Mouse (Mus musculus) large intestine, adult 2 months (tissue): ENCODE results near the gene Actn1. TPM values are rescaled to one million over a fixed set of nuclear protein-coding genes. Genes with fewer than 3 reads are reported as not detected.

Experiments
- DNase-seq: peaks from one replicate; pipeline ENCODE4 v3.0.0-alpha.2; 2012; ENCODE audit warnings: low read depth, low spot score
- WGBS: fragments of 180-500 bp; shearing (Covaris S2); methylation state at CpG from one replicate; pipeline ENCODE4 v1.1.7; 2018; 5-methylcytosine and 5-hydroxymethylcytosine counted together
- polyA plus RNA-seq: library from polyadenylated mRNA; depleted of rRNA; stranded (reverse); fragments of >200 nt; gene quantifications from 2 replicates; pipeline ENCODE4 v1.2.3, GENCODE M21; 2012

Gene Actn1
- polyA plus RNA-seq, 1 experiment, result 97.4 TPM

- DNase-seq, result no peak
- 11% methylated on average over 25 of the region's 25 CpGs for WGBS
Observed at GRCm38 (mm10) chr12:80260744-80261695, 849 bp upstream of the Actn1 start.

- WGBS, result under 1% methylated on average over 64 of the region's 64 CpGs
Observed at GRCm38 (mm10) chr12:80259216-80260055, 735 bp downstream of the Actn1 start.

DNA sequence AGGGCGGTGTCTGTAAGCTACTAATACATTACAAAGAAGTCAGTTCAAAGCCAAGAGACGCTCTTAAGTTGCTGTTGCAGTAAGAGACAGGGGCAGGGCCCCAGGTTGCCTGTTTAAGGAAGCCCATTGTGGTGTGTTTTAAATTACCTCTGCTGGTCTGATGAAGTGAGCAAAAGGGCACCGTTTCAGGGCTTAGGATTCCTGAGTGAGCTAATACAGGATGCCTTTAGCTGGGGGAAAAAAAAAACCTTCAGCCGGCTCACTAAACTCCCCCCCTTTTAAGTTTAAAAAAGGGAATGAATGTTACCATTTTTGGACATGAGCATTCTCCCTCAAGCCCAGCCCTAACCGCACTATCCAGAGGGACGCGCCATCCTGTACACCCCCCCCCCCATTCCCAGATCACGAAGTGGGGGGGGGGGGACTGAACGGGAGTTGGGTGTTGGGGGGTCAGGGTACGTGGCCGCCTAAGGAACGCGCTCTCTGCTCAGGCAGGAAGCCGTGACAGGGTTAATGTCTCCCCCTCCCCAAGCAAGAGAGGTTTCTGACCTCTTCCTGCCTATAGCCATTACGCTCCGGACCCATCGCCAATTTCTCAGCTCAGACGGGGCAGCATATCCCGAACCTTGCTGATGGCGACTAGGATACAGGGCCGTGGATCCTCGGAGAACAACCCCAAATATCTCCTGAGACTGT is 1.5 kb downstream of the Actn1 start:
- no peak for DNase-seq
- WGBS, result 2% methylated on average over 22 of the region's 22 CpGs

More at GRCm38 (mm10) chr12:80259216-80260055, 735 bp downstream of the Actn1 start:
- no peak for DNase-seq

DNA sequence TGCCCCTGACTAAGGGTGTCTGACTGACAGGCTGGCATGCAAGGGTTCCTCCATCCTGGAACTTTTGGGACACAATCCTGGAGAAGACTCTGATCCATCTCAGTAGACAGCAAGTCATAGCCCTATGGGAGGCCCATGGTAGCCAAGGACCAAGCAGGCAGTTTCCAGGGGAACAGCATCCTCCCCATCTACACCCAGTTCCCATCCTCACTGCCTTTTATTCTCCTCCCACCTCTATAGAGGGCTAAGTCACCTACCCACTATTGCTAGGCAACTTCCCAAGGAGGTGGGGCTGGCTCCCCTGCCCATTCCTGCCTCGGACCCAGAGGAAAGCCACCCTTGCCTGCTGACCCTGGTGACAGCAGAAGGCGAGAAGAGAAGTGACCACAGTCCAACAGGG is 8.2 kb downstream of the Actn1 start:
- DNase-seq, result no peak
- WGBS, result 27% methylated on average over 2 of the region's 2 CpGs

DNA sequence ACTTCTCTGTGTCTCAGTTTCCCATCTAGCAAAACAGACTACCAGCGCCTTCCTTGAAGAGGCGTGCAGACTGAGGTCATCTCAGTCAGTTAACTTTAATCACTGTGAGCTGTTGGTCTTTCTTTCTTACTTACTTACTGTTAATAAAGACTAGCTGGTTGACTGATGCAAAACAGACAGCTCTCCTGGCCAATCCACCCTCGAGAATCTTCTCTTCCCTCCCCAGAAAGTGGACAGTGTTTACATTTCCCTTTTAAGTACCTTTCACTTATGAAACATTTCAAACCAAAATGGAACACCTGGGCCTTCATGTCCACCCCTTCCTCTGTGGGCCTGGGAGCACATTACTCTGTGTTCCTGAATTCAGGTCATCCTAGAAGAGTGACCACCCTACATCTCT is 8.6 kb downstream of the Actn1 start:
- no peak for DNase-seq
- WGBS, result 38% methylated on average over 3 of the region's 3 CpGs

- DNase-seq, result no peak
- WGBS, result 12% methylated on average over 6 of the region's 6 CpGs
Observed at GRCm38 (mm10) chr12:80249539-80249938, 10.6 kb downstream of the Actn1 start.

DNA sequence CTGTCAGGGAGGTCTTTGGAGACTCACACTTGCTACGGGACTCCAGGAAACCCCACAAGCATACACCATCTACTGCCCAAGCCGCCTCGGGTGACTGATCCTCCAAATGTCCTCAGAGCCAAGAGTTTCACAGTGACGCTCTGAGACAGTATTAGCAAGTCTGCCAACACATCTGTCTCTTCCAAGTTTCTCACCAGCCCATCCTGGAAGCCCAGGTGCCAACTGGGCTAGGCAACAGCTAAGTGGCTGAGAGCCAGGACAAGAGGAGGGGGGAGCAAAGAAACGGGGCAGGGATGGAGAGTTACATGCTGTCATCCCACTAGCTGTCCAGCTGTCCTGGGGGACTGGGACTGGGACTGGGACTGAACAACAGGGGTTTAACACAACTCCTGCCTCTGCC is 13.1 kb downstream of the Actn1 start:
- DNase-seq, result no peak
- 20% methylated on average over 5 of the region's 5 CpGs for WGBS

DNA sequence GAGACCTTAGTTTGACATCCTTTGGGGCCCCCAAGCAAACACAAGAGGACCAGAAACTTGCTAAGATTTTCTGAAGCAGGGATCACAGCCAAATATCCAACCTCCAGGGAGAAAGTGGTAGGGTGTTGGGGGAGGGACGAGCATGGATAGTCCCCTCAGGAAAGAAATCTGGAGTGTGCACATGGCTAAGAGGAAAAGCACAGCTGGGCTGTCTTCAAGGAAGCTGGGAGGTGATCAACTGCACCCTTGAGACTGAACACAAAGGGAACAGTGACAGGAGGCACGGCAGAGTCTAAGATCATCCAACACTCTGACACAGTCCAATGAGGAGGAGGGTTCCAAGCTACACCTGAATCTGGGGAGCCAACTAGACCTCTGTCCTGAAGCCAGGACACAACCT is 13.7 kb downstream of the Actn1 start:
- no peak for DNase-seq
- 10% methylated on average over 2 of the region's 2 CpGs for WGBS

DNA sequence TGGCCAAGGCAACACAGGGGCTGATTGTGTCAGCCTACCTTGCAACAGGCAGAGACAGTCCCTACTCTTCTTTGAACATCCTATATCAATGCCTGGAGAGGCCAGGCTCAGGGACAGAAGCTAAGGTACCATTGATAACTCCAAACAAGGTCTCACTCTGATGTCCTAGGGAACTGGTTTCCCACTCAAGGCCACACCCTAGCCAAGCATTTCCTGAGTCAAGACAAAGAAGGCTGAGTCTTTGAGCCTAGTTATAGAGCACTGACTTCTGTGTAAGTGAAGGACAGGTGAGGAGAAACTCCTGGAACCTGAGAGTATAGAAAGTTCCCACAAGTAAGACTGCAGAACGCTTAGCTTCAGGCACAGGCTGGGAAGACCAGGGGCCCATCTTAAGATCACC is 15.4 kb downstream of the Actn1 start:
- no peak for DNase-seq
- 61% methylated on average over 1 of the region's 1 CpGs for WGBS

DNA sequence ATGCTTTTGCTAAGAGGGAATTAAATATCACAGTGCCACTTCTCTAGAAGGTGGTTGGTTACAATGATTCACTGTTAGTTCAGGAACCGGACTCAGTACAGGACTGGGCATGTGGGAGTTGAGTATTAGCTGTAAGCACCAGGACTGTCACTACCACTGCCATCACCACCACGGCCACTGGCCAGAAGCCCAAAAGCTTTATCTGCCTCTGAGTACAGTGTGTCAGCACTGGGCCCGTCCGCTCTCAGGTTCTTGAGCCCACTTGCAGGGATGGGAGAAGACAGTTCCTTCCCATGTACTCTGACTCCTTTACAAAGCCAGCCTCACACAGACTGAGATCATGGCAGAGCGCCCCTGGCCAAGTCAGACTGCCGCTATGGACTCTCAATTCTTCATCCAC is 16.0 kb downstream of the Actn1 start:
- no peak for DNase-seq
- WGBS, result 83% methylated on average over 6 of the region's 6 CpGs

GRCm38 (mm10) chr12:80243335-80243734 is 16.8 kb downstream of the Actn1 start:
- WGBS, result 75% methylated on average over 4 of the region's 4 CpGs
- DNase-seq, result no peak

GRCm38 (mm10) chr12:80239445-80239844 is 20.7 kb downstream of the Actn1 start:
- DNase-seq, result no peak
- 64% methylated on average over 5 of the region's 5 CpGs for WGBS

GRCm38 (mm10) chr12:80238523-80238922 is 21.6 kb downstream of the Actn1 start:
- WGBS, result 18% methylated on average over 3 of the region's 3 CpGs
- no peak for DNase-seq

DNA sequence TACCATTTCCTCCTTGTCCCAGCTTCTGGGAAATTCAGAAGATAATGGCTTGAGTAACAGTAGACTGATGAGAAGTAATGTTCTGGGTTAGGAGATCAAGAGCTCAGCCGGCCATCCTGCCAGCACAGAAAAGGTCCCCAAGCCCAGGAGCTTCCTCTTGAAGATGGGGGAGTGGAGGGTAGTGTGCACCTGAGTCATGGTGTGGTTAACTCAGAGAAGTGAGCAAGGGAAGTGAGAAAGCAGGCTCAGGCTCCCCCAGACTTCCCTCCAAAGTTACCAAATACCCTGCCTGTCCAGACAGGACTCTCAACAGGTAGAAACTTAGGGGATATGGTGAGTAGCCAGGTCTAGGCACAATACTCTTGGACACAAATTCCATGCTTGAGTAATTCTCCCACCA is 24.9 kb downstream of the Actn1 start:
- 89% methylated on average over 1 of the region's 1 CpGs for WGBS

DNA sequence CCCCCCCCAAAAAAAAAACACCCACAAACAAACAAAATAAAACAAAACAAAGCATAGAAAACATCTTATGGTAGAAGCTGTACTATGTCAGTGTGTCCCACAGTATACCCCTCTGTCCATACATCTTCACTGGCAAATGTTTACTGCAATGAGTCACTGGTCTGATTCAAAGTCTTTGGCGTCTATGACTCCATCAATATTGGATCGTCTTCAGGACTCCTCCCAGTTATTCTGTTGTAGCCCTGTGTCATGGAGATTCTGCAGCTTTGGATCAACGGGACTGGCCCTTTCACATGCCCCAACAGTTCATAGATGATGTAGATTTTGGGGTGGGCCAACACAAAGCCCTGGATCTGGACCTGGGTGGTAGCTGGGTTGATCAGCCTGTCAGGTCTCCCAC is 25.9 kb downstream of the Actn1 start:
- 73% methylated on average over 3 of the region's 3 CpGs for WGBS
- no peak for DNase-seq

More for the DNA sequence above, 24.9 kb downstream of the Actn1 start:
- DNase-seq, result no peak

DNA sequence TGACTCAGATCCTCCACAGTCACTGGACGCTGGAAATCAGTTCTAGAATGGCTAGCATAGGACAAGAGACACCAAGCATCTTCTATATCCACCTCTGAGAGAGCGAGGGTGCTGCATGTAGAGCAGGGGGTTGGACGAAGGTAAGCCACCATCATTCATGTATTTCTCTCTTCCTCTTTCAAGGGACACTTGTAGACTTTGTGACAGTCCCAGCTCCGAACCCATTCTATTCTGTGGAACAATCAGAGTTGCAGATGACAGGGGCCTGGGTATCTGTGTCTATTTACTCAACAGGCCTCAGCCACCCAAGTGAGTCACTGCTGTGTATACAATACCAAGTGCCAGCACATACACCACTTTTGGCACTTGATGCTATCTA is 27.3 kb downstream of the Actn1 start:
- no peak for DNase-seq
- 68% methylated on average over 4 of the region's 4 CpGs for WGBS

GRCm38 (mm10) chr12:80232076-80232839 is 27.9 kb downstream of the Actn1 start:
- DNase-seq, result no peak
- 71% methylated on average over 9 of the region's 9 CpGs for WGBS

- 8% methylated on average over 5 of the region's 5 CpGs for WGBS
- no peak for DNase-seq
Observed at GRCm38 (mm10) chr12:80231317-80231716, 28.9 kb downstream of the Actn1 start.

- DNase-seq, result no peak
- WGBS, result 32% methylated on average over 5 of the region's 5 CpGs
Observed at GRCm38 (mm10) chr12:80230854-80231253, 29.3 kb downstream of the Actn1 start.
